Mouse (Mus musculus): ENCODE results near the gene Uba52.

- TF ChIP-seq CTCF (IDR thresholded peaks at IDR 0.05; ENCODE audit: extremely low read depth, insufficient read depth, insufficient read length, insufficient replicate concordance): no peak
- no peak for TF ChIP-seq POLR2A (IDR thresholded peaks at IDR 0.05; ENCODE audit: low read depth, low read length)
Measured at GRCm38 (mm10) chr8:70458462-70458861, 52.1 kb downstream of the Uba52 start.
